Mouse (Mus musculus) testis, postnatal 10 days (tissue): ENCODE results near the gene Prkce.

ENCODE experiments used
- DNase-seq: peaks from one replicate; pipeline ENCODE4 v3.0.0; 2021; ENCODE audit warnings: low spot score

The Prkce gene

GRCm38 (mm10) chr17:86302266-86302665 lies 134.7 kb downstream of the Prkce start:
- peak; percentile 54 for DNase-seq

GRCm38 (mm10) chr17:86302861-86303331 lies 135.3 kb downstream of the Prkce start:
- no peak for DNase-seq

GRCm38 (mm10) chr17:86303401-86304243 lies 136.0 kb downstream of the Prkce start:
- no peak for DNase-seq

- DNase-seq = no peak
Measured at GRCm38 (mm10) chr17:86304923-86305630, 137.5 kb downstream of the Prkce start.

- DNase-seq = no peak
Measured at GRCm38 (mm10) chr17:86306161-86306560, 138.6 kb downstream of the Prkce start.

DNA sequence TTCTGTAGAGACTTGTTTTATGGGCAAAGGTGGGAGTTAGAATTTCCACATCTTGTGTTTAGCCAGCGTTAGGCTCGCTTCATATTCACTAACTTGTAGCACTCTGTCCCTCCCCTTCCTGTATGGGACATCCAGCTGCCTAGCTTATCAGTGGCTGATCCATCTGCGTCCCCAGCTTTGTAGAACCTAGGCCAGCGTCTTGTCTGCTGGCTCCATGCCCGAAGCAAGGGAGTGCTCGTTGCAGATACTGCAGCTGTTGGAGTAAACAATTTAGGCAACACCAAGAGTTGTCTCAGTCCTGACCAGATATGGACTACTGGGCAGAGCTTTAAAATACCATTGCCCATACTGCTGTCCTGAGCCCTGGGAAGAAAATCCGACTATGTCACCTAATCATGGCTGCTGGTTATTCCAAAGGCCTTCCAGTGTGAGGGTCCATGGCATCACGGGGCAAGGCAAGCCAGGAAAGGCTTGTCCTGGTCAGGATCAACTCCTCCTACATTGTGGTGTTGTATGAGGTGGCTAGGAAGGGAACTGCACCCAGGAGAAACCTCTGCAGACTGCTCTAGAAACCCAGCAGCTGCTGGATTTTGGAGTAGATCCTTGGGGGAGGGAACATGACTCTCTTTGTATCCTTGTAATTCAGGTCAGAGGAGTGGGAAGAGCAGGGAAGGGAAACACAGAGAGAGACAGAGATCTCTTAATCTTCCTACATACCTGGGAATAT lies 146.0 kb downstream of the Prkce start:
- DNase-seq = peak; percentile 53

DNA sequence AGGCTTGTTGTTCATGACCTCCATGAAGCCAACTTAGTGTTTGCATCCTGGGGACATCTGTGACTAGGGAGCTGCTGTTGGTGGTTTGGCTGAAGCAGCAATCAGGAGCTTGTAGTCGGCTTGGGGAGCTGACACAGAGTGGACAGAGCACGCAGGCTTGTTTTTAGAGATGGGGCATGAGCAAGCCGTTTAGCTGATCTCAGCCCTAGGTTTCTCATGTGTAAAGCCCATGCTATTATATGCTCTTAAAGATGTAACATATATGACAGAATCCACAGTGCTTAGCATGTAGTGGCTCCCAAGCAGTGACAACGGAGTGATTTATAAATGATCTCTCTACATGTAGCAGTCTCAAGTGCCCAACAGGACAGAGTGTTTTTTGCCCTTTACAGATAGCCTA lies 148.3 kb downstream of the Prkce start:
- no peak for DNase-seq

DNA sequence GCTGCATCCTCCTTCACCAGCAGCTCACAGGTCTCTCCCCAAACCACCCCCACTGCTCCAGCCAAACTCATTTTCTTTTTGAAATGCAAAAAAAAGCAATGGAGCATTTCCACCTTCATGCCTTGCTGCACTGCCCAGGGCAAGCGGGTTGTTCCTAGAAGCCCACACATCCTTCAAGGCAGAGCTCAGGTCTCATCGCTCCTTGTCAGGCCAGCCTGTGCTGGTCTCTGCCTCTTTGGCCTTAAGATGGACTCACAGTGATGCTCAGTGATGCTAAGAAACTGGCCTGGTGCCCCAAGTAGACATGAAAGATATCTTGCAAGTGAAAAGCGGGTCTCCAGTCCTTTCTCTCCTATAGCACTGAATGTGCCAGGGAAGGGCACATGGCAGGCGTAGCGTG lies 149.2 kb downstream of the Prkce start:
- no peak for DNase-seq

- DNase-seq = no peak
Measured at GRCm38 (mm10) chr17:86317197-86317596, 149.6 kb downstream of the Prkce start.

DNA sequence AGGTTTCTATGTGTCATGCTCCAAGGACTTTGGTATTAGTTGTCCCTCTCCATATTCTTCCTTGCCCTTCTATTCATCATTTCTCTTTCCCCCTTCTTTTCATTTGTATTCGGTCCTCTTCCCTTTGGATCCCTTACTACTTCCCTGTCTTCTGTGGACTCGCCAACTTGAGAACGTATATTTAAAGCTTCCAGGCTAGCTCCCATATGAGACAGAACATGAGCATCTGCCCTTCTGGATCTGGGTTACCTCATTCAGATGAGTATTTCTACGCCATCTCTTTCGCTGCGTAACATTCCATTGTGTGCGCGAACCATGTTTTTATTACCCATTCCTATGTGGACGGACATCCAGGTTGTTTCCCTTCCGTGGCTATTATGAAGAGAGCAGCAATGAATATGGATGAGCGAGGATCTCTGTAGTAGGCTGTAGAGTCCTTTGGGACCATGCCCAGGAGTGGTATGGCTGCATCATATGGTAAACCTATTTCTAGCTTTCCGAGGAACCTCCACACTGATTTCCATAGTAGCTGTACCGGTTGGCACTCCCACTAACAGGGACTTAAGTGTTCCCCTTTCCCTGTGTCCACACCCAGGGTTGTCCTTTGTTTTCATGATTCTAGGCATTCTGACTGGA lies 152.5 kb downstream of the Prkce start:
- DNase-seq = no peak

- no peak for DNase-seq
Measured at GRCm38 (mm10) chr17:86322840-86323239, 155.3 kb downstream of the Prkce start.

DNA sequence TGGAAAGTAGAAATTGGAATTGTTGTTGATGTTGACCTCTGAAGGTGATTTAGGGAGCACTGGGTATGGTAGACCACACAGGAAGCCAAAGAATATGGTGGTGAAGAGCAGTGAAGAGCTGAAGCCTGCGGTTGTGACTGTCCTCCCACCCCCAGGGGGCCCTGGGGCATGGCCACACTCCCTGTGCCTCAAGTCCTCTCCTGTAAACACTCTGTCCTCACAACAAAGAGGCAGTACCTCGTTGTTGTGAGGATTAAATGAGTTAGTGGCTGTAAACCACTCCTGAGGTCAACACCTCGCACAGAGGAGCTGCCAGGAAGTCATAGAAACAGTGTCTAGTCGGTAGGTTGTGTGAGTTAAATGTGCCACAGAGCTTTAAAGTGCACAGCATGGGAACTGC lies 155.7 kb downstream of the Prkce start:
- no peak for DNase-seq

DNA sequence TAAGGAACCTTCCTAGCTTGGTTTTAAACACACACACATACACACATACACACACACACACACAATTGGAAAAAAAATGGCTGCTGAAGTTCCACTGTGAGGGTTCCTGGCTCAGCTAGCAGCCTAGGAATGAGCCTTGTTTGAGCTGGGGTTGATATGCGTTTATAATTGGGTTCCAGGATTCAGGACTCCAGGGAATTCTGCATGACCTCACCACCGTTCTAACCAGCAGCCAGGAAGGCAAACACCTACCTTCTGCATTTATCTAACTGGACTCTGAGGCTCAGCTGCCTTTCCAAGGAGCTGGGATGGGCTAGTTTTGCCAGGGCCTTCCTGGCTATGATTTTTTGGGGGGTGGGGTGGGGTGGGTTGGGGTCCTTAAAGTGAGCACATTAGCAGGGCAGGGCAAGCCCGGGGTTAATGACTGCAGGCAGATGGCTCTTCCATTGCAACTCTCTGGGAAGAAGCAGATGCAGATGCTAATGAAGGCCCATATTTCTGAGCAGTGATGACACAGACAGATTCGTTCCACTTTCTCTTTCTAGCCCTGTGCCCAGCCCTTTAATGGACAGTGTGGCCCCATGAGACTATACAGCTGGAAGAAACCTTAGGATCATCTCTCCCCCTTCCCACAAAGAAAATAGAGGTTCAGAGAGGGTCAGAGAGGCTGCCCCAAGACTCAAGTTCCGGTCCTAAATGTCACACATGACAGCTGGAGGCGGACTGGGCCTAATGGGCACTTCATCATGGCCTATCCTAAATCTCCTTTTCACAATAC lies 156.5 kb downstream of the Prkce start:
- DNase-seq = no peak

DNA sequence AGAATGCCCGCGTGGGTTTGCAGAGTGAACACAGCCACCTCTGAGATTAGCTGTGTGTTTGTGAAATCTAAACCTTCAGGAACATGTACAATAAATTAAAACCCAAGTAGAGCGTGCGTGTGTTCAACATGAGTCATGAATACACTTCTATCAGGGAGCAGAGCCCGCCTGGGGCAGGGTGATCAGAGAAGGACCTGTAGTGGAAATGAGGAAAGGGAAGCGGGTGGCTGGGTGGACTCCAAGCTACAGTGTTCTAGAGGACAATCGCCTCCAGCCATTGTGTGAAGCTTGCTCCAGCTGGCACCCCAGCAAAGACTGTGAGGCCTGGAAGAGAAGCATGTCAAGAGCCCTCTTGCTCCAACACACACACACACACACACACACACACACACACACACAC lies 157.2 kb downstream of the Prkce start:
- no peak for DNase-seq

DNA sequence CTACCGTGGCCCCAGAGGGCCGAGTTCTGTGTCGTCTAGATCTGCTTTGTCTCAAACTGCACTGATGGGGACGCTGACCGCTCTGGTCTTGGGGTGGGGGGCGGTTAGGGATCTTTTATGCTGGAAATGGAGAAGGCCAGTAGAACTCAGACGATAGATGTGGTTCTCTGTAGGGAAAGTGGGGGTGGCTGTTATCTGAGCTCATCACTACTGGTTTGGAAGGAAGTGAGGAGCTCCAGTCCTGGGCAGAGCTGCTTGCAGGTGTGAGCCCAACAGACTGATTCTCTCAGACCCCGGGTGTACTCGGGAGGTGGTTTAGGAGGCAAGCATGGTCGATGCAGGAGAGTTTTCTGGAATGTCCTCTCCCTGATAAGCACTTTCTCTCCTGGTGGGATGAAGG lies 157.7 kb downstream of the Prkce start:
- DNase-seq = no peak

- DNase-seq = no peak
Measured at GRCm38 (mm10) chr17:86327958-86328357, 160.4 kb downstream of the Prkce start.

DNA sequence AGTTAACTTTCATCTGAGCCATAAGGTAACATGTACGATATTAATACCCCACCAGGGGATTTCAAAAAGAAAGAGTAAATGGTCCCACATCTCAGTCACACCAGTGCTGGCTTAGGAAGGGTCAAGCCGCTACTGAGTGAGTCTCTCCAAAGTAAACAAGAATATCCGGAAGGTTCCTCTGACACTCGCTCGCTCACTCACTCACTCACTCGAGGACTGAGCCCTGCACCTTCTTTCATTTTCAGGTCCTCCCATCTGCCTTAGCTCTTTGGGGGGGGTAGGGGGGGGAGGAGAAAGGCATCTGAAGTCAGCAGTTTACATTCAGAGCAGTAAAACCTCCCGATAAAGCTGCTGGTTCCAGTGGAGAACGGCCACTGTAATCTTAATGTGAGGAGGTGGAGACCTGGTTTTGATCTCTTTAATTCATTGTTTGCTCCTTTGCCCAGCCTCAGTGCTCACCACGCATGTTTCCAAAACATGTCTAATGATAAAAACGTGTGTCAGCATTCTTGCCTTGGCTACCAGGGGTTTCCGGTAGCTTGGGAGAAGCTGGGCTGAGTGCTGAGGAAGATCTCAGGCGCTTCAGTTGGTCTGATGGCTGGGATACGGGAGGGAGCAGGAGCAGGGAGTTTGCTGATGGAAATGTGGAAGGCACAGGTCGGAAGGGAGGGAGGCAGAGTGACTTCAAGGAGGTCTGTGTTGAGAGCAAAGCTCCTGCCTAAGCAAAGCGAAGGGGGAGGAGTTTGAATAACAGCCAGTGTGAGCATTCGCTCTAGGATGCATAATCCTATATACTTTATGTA lies 161.9 kb downstream of the Prkce start:
- DNase-seq = no peak

GRCm38 (mm10) chr17:86330076-86330955 lies 162.7 kb downstream of the Prkce start:
- no peak for DNase-seq

DNA sequence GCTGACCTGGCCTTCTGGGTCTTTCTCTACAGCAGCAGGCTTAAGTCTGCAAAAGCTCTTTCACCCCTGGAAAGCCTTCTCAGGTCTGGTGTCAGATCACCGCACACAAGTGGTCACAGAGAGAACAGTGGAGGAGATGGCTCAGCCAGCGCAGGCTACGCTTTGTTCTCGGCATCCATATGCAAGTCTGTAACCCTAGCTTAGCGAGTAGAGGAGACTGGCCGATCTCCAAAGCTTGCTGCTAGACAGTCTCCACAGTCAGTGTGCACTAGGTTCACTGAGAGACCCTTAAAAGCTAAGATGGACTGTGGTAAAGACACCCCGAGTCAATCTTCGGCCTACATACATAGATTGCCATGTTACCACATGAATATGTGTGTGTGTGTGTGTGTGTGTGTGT lies 164.2 kb downstream of the Prkce start:
- no peak for DNase-seq

DNA sequence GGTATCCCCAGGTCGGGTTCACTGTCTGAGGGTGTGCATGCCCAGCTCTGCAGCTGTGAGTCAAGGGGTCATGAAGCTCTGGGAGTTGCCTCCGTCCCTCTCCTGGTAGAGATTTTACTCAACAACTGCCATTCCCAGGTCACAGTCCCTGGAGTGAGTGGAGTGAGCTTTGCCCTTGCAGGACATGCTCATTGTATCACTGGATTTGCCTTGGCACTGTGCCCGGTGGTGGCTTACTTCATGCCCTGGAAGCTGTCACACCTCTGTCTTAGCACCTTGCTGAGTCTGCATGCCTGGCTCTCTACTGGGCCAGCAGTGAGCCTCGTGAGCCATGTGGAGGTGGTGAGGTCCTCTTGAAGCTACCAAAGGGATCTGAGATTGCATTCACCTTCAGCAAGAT lies 167.4 kb downstream of the Prkce start:
- peak; percentile 54 for DNase-seq
